Mouse (Mus musculus): ENCODE results near the gene Jup. TPM values are rescaled to one million over a fixed set of nuclear protein-coding genes. Genes with fewer than 3 reads are reported as not detected.

The Jup gene
- polyA plus RNA-seq (2015; fragmentation: Nextera tagmentation; extraction: Ambion mirVana), result 163 and 173 TPM in 2 replicates

- no peaks in the 10 kb centered on the region for H3K9me3 ChIP-seq
- H3K27ac ChIP-seq, result peak within 1 kb of the TSS; percentile 97
- H3K4me2 ChIP-seq, result peak within 1 kb of the TSS; percentile 77
- H3K9ac ChIP-seq, result peak within 1 kb of the TSS; percentile 88
- peaks cover 71% of the 10 kb centered on the region for H3K4me1 ChIP-seq
- H3K4me3 ChIP-seq (replicated peaks), result peak within 1 kb of the TSS; percentile 89
- no peaks in the 10 kb centered on the region for H3K27me3 ChIP-seq (replicated peaks)
- H3K36me3 ChIP-seq, result no peaks in the 10 kb centered on the region
- ATAC-seq (ENCODE audit: insufficient read depth, low FRiP score, low read depth), result peak; percentile 97
- 1% methylated on average over 37 of the region's 37 CpGs for WGBS
These were observed at the start of gene Jup for GRCm38 (mm10) chr11:100397600-100398389. TSS of gene Jup (minus strand) at chr11:100397763.

DNA sequence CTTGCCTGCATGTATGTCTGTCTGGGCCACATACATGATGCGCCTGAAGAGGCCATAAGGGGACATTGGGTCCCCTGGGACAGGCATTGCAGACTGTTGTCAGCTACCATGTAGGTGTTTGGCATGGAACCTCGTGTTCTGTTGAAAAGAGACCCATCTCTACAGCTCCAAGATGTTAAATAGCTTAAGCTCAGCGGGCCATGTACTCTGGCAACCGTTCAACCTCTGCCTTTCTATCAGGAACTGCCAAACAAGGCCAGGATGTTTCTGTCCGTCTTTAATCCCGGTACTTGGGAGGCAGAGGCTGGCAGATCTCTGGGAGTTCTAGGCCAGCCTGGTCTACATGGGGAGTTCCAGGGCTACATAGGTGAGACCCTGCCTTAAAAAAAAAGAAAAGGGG is 45.1 kb upstream of the Jup start:
- Histone ChIP-seq H3K4me3 (replicated peaks) (no peak overlapping the region), H3K27me3 (replicated peaks) (no peaks in the 10 kb centered on the region), H3K4me1 (peaks cover 12% of the 10 kb centered on the region; the same call in 1 of the 2 replicates), H3K36me3 (peaks cover 3% of the 10 kb centered on the region), H3K27ac (no peak overlapping the region), H3K4me2 (no peak overlapping the region), H3K9ac (no peak overlapping the region), H3K9me3 (no peaks in the 10 kb centered on the region)
- ATAC-seq (ENCODE audit: insufficient read depth, low FRiP score, low read depth), result no peak
- 85% methylated on average over 6 of the region's 6 CpGs for WGBS

DNA sequence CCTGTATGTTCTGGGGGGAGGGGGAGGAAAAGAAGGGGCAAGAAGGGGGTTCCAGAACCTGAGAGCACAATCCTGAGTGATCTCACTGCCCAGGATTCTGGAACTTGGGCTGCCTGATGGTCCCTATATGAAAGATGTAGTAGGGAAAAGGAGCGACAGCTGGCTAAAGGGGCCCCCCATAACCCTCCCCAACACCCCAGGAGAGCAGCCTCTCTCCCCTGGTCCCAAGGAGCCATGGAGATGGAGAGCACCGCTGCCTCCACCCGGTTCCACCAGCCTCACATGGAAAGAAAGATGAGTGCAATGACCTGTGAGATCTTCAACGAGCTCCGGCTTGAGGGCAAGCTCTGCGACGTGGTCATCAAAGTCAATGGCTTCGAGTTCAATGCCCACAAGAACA is 44.2 kb upstream of the Jup start, which contains the start of the genes Nt5c3b and Klhl10:
TSS of gene Nt5c3b (minus strand) at position 12 of the 400 bp plus-strand sequence.
TSS of gene Klhl10 (plus strand) at position 121 of the 400 bp plus-strand sequence.
- Histone ChIP-seq H3K36me3 (peaks cover 9% of the 10 kb centered on the region), H3K27ac (peak within 1 kb of the TSS; percentile 37; the same call in 1 of the 2 replicates), H3K9ac (peak within 1 kb of the TSS; percentile 65), H3K4me1 (peaks cover 12% of the 10 kb centered on the region; the same call in 1 of the 2 replicates), H3K4me2 (peak within 1 kb of the TSS; percentile 76), H3K4me3 (replicated peaks) (peak within 1 kb of the TSS; percentile 67), H3K9me3 (no peaks in the 10 kb centered on the region), H3K27me3 (replicated peaks) (no peaks in the 10 kb centered on the region)
- 83% methylated on average over 8 of the region's 8 CpGs for WGBS
- no peak for ATAC-seq (ENCODE audit: insufficient read depth, low FRiP score, low read depth)

- WGBS, result 1% methylated on average over 52 of the region's 52 CpGs
- peak; percentile 96 for ATAC-seq (ENCODE audit: insufficient read depth, low FRiP score, low read depth)
- H3K9me3 ChIP-seq, result no peaks in the 10 kb centered on the region
- peaks cover 12% of the 10 kb centered on the region; the same call in 1 of the 2 replicates for H3K4me1 ChIP-seq
- peak overlapping the region; percentile 76 for H3K4me2 ChIP-seq
- H3K36me3 ChIP-seq, result peaks cover 17% of the 10 kb centered on the region
- no peaks in the 10 kb centered on the region for H3K27me3 ChIP-seq (replicated peaks)
- H3K9ac ChIP-seq, result peak overlapping the region; percentile 65
- H3K4me3 ChIP-seq (replicated peaks), result peak overlapping the region; percentile 67
- H3K27ac ChIP-seq, result peak overlapping the region; percentile 37; the same call in 1 of the 2 replicates
These were observed 43.3 kb upstream of the Jup start for GRCm38 (mm10) chr11:100440691-100441522.

DNA sequence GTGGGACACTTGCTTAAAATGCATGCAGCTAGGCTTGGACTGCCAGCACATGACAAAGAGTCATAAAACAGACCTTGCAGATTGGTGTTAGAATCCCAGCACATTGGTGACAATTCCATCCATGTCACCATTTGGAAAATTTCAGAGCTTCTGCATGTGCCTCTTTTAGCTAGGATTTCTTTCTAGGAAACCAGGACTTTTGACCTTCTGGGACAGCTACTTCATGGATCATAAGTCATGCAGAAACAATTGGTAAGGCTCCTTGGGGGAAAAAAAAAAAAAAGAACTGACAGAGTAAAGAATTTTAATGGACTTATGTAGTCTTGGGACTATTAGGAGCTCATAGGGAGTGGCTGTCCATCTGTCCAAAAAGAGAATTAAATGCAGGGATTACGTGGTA is 40.3 kb upstream of the Jup start:
- Histone ChIP-seq H3K4me1 (peaks cover 12% of the 10 kb centered on the region; the same call in 1 of the 2 replicates), H3K9me3 (no peaks in the 10 kb centered on the region), H3K27ac (no peak overlapping the region), H3K9ac (no peak overlapping the region), H3K4me3 (replicated peaks) (no peak overlapping the region), H3K36me3 (peaks cover 29% of the 10 kb centered on the region), H3K27me3 (replicated peaks) (no peaks in the 10 kb centered on the region), H3K4me2 (no peak overlapping the region)
- ATAC-seq (ENCODE audit: insufficient read depth, low FRiP score, low read depth), result no peak
- 59% methylated on average over 1 of the region's 1 CpGs for WGBS

DNA sequence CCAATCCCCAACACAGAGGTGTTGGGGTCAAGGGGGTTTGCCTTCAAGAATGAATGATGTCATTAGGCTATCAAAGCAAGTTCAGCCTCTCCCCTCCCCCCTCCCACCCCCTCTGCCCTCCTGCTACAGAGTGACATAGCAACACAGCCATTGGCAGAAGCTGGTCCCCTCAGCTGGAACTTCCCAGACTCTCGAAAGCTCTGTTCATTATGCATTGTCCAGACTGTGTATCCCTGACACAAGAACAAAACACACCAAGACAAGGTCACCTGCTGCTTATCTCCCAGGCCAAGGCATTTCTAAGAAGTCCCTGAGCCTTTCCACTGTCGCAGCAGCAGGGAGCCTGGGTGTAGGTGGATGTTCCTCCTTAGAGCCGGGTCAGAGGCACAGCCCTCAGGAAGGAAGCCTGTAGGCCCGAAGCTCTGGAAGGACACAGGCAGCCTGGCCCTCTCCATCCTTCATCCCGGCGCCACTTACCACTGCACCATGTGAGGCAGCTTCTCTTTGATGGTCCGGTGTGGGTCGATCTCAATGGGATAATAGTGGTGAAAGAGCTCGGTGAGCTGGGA is 38.2 kb upstream of the Jup start:
- peaks cover 9% of the 10 kb centered on the region; the same call in 1 of the 2 replicates for H3K4me1 ChIP-seq
- H3K9me3 ChIP-seq, result no peaks in the 10 kb centered on the region
- H3K4me2 ChIP-seq, result no peak overlapping the region
- no peaks in the 10 kb centered on the region for H3K27me3 ChIP-seq (replicated peaks)
- H3K9ac ChIP-seq, result no peak overlapping the region
- ATAC-seq (ENCODE audit: insufficient read depth, low FRiP score, low read depth), result no peak
- 90% methylated on average over 9 of the region's 9 CpGs for WGBS
- H3K36me3 ChIP-seq, result peaks cover 31% of the 10 kb centered on the region
- H3K27ac ChIP-seq, result no peak overlapping the region
- H3K4me3 ChIP-seq (replicated peaks), result no peak overlapping the region

DNA sequence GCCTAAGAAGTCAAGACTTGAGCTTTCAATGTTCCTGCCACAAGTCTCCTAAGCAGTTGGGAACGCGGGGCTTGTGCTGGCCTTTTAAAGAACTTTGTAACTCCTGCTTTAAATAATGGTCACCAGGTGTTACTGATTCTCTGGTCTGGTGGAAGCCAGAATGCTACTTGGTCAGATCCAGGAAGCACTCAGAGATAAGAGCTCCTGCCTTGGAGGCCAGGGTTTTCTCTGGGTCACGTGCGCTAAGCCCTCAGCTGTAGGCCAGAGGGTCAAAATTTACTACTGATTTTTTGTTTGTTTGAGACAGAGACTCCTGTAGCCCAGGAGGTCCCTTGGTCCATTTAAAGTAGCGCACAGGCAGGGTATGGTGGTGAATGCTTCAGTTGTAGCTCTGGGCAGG is 34.4 kb upstream of the Jup start:
- peaks cover 25% of the 10 kb centered on the region for H3K36me3 ChIP-seq
- H3K9ac ChIP-seq, result no peak overlapping the region
- ATAC-seq (ENCODE audit: insufficient read depth, low FRiP score, low read depth), result no peak
- H3K27me3 ChIP-seq (replicated peaks), result no peaks in the 10 kb centered on the region
- 88% methylated on average over 5 of the region's 5 CpGs for WGBS
- H3K9me3 ChIP-seq, result no peaks in the 10 kb centered on the region
- no peak overlapping the region for H3K27ac ChIP-seq
- no peak overlapping the region for H3K4me3 ChIP-seq (replicated peaks)
- no peak overlapping the region for H3K4me2 ChIP-seq
- H3K4me1 ChIP-seq, result no peaks in the 10 kb centered on the region

DNA sequence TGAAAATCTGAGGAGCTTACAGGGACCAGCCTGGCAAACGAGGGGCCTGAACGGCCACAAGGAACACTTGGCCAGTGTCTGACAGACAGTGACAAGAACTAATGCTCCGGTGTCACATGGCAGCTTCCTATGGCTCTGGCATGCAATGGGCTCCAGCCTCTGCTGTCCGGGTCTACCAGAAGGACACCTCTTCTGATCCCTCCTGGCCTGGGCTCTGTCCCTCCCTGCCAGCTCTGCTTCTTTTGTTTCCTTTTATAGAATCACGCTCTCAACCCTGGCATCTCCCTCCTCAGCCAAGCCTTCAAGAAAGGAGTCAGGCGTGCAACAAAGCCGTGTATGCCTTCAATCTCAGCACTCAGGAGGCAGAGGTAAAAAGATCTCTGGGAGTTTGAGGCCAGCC is 32.5 kb upstream of the Jup start:
- WGBS, result 84% methylated on average over 7 of the region's 7 CpGs
- no peak for ATAC-seq (ENCODE audit: insufficient read depth, low FRiP score, low read depth)
- peaks cover 13% of the 10 kb centered on the region; the same call in 1 of the 2 replicates for H3K36me3 ChIP-seq

GRCm38 (mm10) chr11:100428612-100429199 is 31.1 kb upstream of the Jup start:
- Histone ChIP-seq H3K9me3 (no peaks in the 10 kb centered on the region), H3K4me3 (replicated peaks) (no peak overlapping the region), H3K36me3 (peaks cover 19% of the 10 kb centered on the region), H3K4me1 (no peaks in the 10 kb centered on the region), H3K27me3 (replicated peaks) (no peaks in the 10 kb centered on the region), H3K9ac (no peak overlapping the region), H3K4me2 (no peak overlapping the region), H3K27ac (peak overlapping the region; percentile 22; the same call in 1 of the 2 replicates)
- ATAC-seq (ENCODE audit: insufficient read depth, low FRiP score, low read depth), result no peak
- 56% methylated on average over 9 of the region's 9 CpGs for WGBS

More for the DNA sequence above, 32.5 kb upstream of the Jup start:
- no peak overlapping the region for H3K4me2 ChIP-seq
- H3K9me3 ChIP-seq, result no peaks in the 10 kb centered on the region
- H3K4me1 ChIP-seq, result no peaks in the 10 kb centered on the region
- H3K9ac ChIP-seq, result no peak overlapping the region
- no peaks in the 10 kb centered on the region for H3K27me3 ChIP-seq (replicated peaks)
- no peak overlapping the region for H3K4me3 ChIP-seq (replicated peaks)
- no peak overlapping the region for H3K27ac ChIP-seq

DNA sequence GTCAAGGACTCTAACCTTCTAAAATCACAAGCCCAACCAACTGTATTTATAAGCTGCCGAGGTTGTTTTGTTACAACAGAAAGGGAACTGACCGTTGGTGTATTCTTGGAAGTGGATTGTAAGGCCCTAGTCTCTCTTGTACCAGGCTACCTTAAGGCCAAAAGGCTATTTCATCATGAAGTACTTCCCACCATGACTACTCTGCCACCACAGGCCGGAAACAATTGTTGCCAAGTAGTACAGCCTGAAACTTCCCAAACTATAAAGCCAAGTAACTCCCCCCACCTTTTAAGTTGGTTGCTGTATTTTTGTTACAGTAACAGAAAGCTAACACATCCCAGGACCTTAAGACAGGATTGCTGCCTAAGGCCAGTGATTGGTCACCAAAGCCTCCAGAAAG is 29.3 kb upstream of the Jup start:
- Histone ChIP-seq H3K9ac (no peak overlapping the region), H3K27ac (no peak overlapping the region), H3K4me3 (replicated peaks) (no peak overlapping the region), H3K4me2 (no peak overlapping the region), H3K27me3 (replicated peaks) (no peaks in the 10 kb centered on the region), H3K9me3 (no peaks in the 10 kb centered on the region), H3K4me1 (no peaks in the 10 kb centered on the region), H3K36me3 (peaks cover 21% of the 10 kb centered on the region)
- WGBS, result 78% methylated on average over 3 of the region's 3 CpGs
- no peak for ATAC-seq (ENCODE audit: insufficient read depth, low FRiP score, low read depth)

GRCm38 (mm10) chr11:100425851-100426250 is 28.3 kb upstream of the Jup start:
- no peak overlapping the region for H3K27ac ChIP-seq
- 23% methylated on average over 7 of the region's 7 CpGs for WGBS
- peaks cover 20% of the 10 kb centered on the region for H3K36me3 ChIP-seq
- no peak overlapping the region for H3K4me3 ChIP-seq (replicated peaks)
- no peak for ATAC-seq (ENCODE audit: insufficient read depth, low FRiP score, low read depth)
- H3K4me1 ChIP-seq, result no peaks in the 10 kb centered on the region
- H3K27me3 ChIP-seq (replicated peaks), result no peaks in the 10 kb centered on the region
- H3K9ac ChIP-seq, result no peak overlapping the region
- H3K9me3 ChIP-seq, result no peaks in the 10 kb centered on the region
- H3K4me2 ChIP-seq, result no peak overlapping the region
